Mouse (Mus musculus): ENCODE measurements at regions not wholly inside any gene's neighbourhood (a gene's known extent, or its start where the extent isn't known, plus 50 kb on each side); places are given as distances from the start of the nearest gene placed in this dataset.

- no peaks in the 10 kb centered on the region for H3K4me1 ChIP-seq (ENCODE audit: control insufficient read depth, insufficient read depth)
- no peaks in the 10 kb centered on the region for H3K36me3 ChIP-seq (replicated peaks; ENCODE audit: control insufficient read depth, insufficient read depth, low read length)
- H3K4me2 ChIP-seq (ENCODE audit: low read depth, low read length), result no peak overlapping the region
- ATAC-seq (ENCODE audit: insufficient read depth, low read depth) (no peak), DNase-seq (ENCODE audit: low spot score) (no peak)
- H3K9me3 ChIP-seq (replicated peaks; ENCODE audit: control insufficient read depth, low read length), result no peaks in the 10 kb centered on the region
- 85% methylated on average over 14 of the region's 14 CpGs for WGBS
- no peak overlapping the region for H3K4me3 ChIP-seq (ENCODE audit: low read depth, low read length)
- no peak overlapping the region for H3K9ac ChIP-seq (replicated peaks; ENCODE audit: low read depth, low read length)
- no peak overlapping the region for H3K27ac ChIP-seq (ENCODE audit: low read depth)
- TF ChIP-seq EP300 (IDR thresholded peaks at IDR 0.05; ENCODE audit: low read depth), result no peak
- no peak for TF ChIP-seq CTCF (IDR thresholded peaks at IDR 0.05; ENCODE audit: low read depth)
- H3K27me3 ChIP-seq (ENCODE audit: control insufficient read depth, insufficient read depth, low read length), result no peaks in the 10 kb centered on the region
These were observed 567.2 kb upstream of the Id4 start for GRCm38 (mm10) chr13:47693815-47694214.

DNA sequence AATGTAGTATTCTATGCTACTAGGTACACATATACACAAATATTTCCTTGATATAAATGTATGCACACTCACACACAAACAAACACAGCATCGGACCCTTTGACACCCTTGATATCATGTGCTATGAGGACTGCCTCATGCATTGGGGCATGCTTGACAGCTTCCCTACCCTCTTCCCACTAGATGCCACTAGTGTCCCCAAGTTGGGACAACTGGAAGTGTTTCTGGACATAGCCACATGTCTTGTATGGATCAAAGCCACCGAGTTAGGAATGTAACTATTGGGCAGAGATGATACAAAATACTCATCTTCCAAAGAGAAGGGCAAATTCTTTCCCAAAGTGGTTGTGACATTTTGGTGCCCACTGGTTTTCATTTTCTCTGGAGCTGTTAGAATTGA is 565.2 kb upstream of the Id4 start:
- H3K4me3 ChIP-seq (ENCODE audit: low read depth, low read length), result no peak overlapping the region
- no peaks in the 10 kb centered on the region for H3K9me3 ChIP-seq (replicated peaks; ENCODE audit: control insufficient read depth, low read length)
- H3K36me3 ChIP-seq (replicated peaks; ENCODE audit: control insufficient read depth, insufficient read depth, low read length), result no peaks in the 10 kb centered on the region
- no peak overlapping the region for H3K27ac ChIP-seq (ENCODE audit: low read depth)
- no peaks in the 10 kb centered on the region for H3K27me3 ChIP-seq (ENCODE audit: control insufficient read depth, insufficient read depth, low read length)
- TF ChIP-seq CTCF (IDR thresholded peaks at IDR 0.05; ENCODE audit: low read depth), result peak; percentile 13
- TF ChIP-seq EP300 (IDR thresholded peaks at IDR 0.05; ENCODE audit: low read depth), result no peak
- DNase-seq (ENCODE audit: low spot score), result no peak
- no peak overlapping the region for H3K4me2 ChIP-seq (ENCODE audit: low read depth, low read length)
- H3K9ac ChIP-seq (replicated peaks; ENCODE audit: low read depth, low read length), result no peak overlapping the region
- H3K4me1 ChIP-seq (ENCODE audit: control insufficient read depth, insufficient read depth), result no peaks in the 10 kb centered on the region
- 79% methylated on average over 2 of the region's 2 CpGs for WGBS
- ATAC-seq (ENCODE audit: insufficient read depth, low read depth), result no peak

GRCm38 (mm10) chr13:47700556-47700955 is 560.5 kb upstream of the Id4 start:
- WGBS, result 51% methylated on average over 3 of the region's 3 CpGs
- H3K4me1 ChIP-seq (ENCODE audit: control insufficient read depth, insufficient read depth), result no peaks in the 10 kb centered on the region
- no peak overlapping the region for H3K27ac ChIP-seq (ENCODE audit: low read depth)
- TF ChIP-seq CTCF (IDR thresholded peaks at IDR 0.05; ENCODE audit: low read depth), result no peak
- no peak for TF ChIP-seq EP300 (IDR thresholded peaks at IDR 0.05; ENCODE audit: low read depth)
- no peak overlapping the region for H3K4me3 ChIP-seq (ENCODE audit: low read depth, low read length)
- ATAC-seq (ENCODE audit: insufficient read depth, low read depth) (no peak), DNase-seq (ENCODE audit: low spot score) (no peak)
- H3K27me3 ChIP-seq (ENCODE audit: control insufficient read depth, insufficient read depth, low read length), result no peaks in the 10 kb centered on the region
- H3K36me3 ChIP-seq (replicated peaks; ENCODE audit: control insufficient read depth, insufficient read depth, low read length), result no peaks in the 10 kb centered on the region
- H3K4me2 ChIP-seq (ENCODE audit: low read depth, low read length), result no peak overlapping the region
- no peak overlapping the region for H3K9ac ChIP-seq (replicated peaks; ENCODE audit: low read depth, low read length)
- no peaks in the 10 kb centered on the region for H3K9me3 ChIP-seq (replicated peaks; ENCODE audit: control insufficient read depth, low read length)

DNA sequence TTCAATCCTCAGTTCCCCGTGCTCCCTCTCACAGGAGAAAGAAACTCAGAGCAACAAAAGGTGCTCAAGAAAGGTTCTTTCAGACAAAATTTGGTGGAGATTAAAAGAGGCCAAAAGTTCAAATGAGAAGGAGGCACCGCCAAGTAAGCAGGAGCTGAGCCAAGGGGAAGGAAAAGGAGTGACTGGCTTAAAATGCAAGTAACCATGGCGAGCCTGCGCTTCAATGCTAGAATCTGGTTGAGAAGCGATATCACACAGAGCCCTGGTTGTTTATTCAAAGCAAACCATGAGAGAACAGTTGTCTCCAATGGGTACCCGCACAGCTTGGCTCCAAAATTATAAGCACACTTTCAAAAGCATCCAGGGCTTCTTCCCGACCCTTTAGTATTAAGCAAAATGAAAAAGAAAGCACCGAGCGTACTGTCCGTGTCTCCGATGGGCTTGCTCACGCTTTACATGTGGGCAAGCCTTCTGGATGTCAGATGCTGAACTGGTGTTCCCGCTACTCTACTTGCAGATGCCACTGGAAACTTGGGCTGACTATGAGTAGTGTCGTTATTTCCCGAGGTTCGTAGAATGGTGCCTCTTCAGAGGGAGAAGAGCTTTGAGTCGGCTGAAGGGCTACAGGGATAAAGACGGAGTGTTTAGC is 552.9 kb upstream of the Id4 start:
- Histone ChIP-seq H3K4me1 (ENCODE audit: control insufficient read depth, insufficient read depth) (no peaks in the 10 kb centered on the region), H3K36me3 (replicated peaks; ENCODE audit: control insufficient read depth, insufficient read depth, low read length) (no peaks in the 10 kb centered on the region), H3K9me3 (replicated peaks; ENCODE audit: control insufficient read depth, low read length) (no peaks in the 10 kb centered on the region), H3K27me3 (ENCODE audit: control insufficient read depth, insufficient read depth, low read length) (no peaks in the 10 kb centered on the region), H3K4me2 (ENCODE audit: low read depth, low read length) (no peak overlapping the region), H3K9ac (replicated peaks; ENCODE audit: low read depth, low read length) (no peak overlapping the region), H3K4me3 (ENCODE audit: low read depth, low read length) (no peak overlapping the region), H3K27ac (ENCODE audit: low read depth) (no peak overlapping the region)
- DNase-seq (ENCODE audit: low spot score) (no peak), ATAC-seq (ENCODE audit: insufficient read depth, low read depth) (no peak)
- TF ChIP-seq CTCF (IDR thresholded peaks at IDR 0.05; ENCODE audit: low read depth) (no peak), EP300 (IDR thresholded peaks at IDR 0.05; ENCODE audit: low read depth) (no peak)
- 86% methylated on average over 18 of the region's 18 CpGs for WGBS

GRCm38 (mm10) chr13:47709323-47709722 is 551.7 kb upstream of the Id4 start:
- ATAC-seq (ENCODE audit: insufficient read depth, low read depth), result no peak
- TF ChIP-seq CTCF (IDR thresholded peaks at IDR 0.05; ENCODE audit: low read depth) (no peak), EP300 (IDR thresholded peaks at IDR 0.05; ENCODE audit: low read depth) (no peak)
- H3K4me3 ChIP-seq (ENCODE audit: low read depth, low read length), result no peak overlapping the region
- 82% methylated on average over 3 of the region's 3 CpGs for WGBS
- no peaks in the 10 kb centered on the region for H3K4me1 ChIP-seq (ENCODE audit: control insufficient read depth, insufficient read depth)
- no peak overlapping the region for H3K9ac ChIP-seq (replicated peaks; ENCODE audit: low read depth, low read length)
- H3K27ac ChIP-seq (ENCODE audit: low read depth), result no peak overlapping the region
- no peaks in the 10 kb centered on the region for H3K27me3 ChIP-seq (ENCODE audit: control insufficient read depth, insufficient read depth, low read length)
- H3K4me2 ChIP-seq (ENCODE audit: low read depth, low read length), result no peak overlapping the region
- DNase-seq (ENCODE audit: low spot score), result no peak
- no peaks in the 10 kb centered on the region for H3K36me3 ChIP-seq (replicated peaks; ENCODE audit: control insufficient read depth, insufficient read depth, low read length)
- H3K9me3 ChIP-seq (replicated peaks; ENCODE audit: control insufficient read depth, low read length), result no peaks in the 10 kb centered on the region

DNA sequence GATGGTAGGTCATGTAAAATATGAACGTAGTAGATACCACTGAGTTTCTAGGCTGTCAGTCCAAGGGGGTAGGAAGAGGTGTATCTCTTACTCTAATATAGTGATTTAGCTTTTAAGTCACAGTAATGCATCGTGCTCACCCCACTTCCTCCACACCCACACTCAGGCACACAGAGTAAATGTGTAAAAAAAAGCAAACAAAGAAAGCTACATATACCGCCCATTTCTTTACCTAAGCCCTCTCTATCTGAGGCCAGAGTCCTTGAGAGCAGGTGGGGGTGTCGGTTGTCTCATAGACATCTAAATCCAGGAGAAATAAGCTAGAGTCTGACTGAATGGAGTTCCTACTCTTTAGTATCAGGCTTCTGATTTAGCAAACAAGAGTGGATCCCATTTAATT is 548.5 kb upstream of the Id4 start:
- no peak for TF ChIP-seq EP300 (IDR thresholded peaks at IDR 0.05; ENCODE audit: low read depth)
- TF ChIP-seq CTCF (IDR thresholded peaks at IDR 0.05; ENCODE audit: low read depth), result no peak
- Histone ChIP-seq H3K27me3 (ENCODE audit: control insufficient read depth, insufficient read depth, low read length) (no peaks in the 10 kb centered on the region), H3K27ac (ENCODE audit: low read depth) (no peak overlapping the region), H3K9me3 (replicated peaks; ENCODE audit: control insufficient read depth, low read length) (no peaks in the 10 kb centered on the region), H3K4me1 (ENCODE audit: control insufficient read depth, insufficient read depth) (no peaks in the 10 kb centered on the region), H3K4me3 (ENCODE audit: low read depth, low read length) (no peak overlapping the region), H3K4me2 (ENCODE audit: low read depth, low read length) (no peak overlapping the region), H3K9ac (replicated peaks; ENCODE audit: low read depth, low read length) (no peak overlapping the region), H3K36me3 (replicated peaks; ENCODE audit: control insufficient read depth, insufficient read depth, low read length) (no peaks in the 10 kb centered on the region)
- no peak for DNase-seq (ENCODE audit: low spot score)
- no peak for ATAC-seq (ENCODE audit: insufficient read depth, low read depth)
- WGBS, result 81% methylated on average over 4 of the region's 4 CpGs

Measured in heart, postnatal 0 days (tissue).